Mouse (Mus musculus): Measurements from ENCODE around the gene H3f3b.
"Not testable (repeated sequence)": the region's sequence is repeated elsewhere in the genome, so short reads cannot be mapped to it uniquely, and the experiment has no call there.

Gene H3f3b

GRCm38 (mm10) chr11:116021328-116022220 lies 6.2 kb downstream of the H3f3b start:
- DNase-seq (ENCODE audit: low read depth, low spot score): peak; percentile 37

- peak; percentile 65 for DNase-seq (ENCODE audit: low read depth, low spot score)
Observed at GRCm38 (mm10) chr11:116020519-116020922, 7.2 kb downstream of the H3f3b start.

GRCm38 (mm10) chr11:116019976-116020411 lies 7.8 kb downstream of the H3f3b start:
- DNase-seq (ENCODE audit: low read depth, low spot score): peak; percentile 38

- DNase-seq (ENCODE audit: low read depth, low spot score): no peak
Observed at GRCm38 (mm10) chr11:116019360-116019791, 8.4 kb downstream of the H3f3b start.

GRCm38 (mm10) chr11:116018867-116019266 lies 8.9 kb downstream of the H3f3b start:
- DNase-seq (ENCODE audit: low read depth, low spot score): not testable (repeated sequence)

- DNase-seq (ENCODE audit: low read depth, low spot score): peak; percentile 92
Observed at GRCm38 (mm10) chr11:116018106-116018505, 9.7 kb downstream of the H3f3b start.

- DNase-seq (ENCODE audit: low read depth, low spot score): no peak
Observed at GRCm38 (mm10) chr11:116014821-116015220, 12.9 kb downstream of the H3f3b start.

GRCm38 (mm10) chr11:116012262-116012947 lies 15.4 kb downstream of the H3f3b start, which contains the start of gene Galk1:
Gene Galk1, minus strand, starts transcription at chr11:116012719.
- DNase-seq (ENCODE audit: low read depth, low spot score): peak; percentile 96

GRCm38 (mm10) chr11:116011529-116012261 lies 16.1 kb downstream of the H3f3b start:
- DNase-seq (ENCODE audit: low read depth, low spot score): peak; percentile 56

- no peak for DNase-seq (ENCODE audit: low read depth, low spot score)
Observed at GRCm38 (mm10) chr11:116010948-116011347, 16.8 kb downstream of the H3f3b start.

- no peak for DNase-seq (ENCODE audit: low read depth, low spot score)
Observed at GRCm38 (mm10) chr11:116010146-116010545, 17.6 kb downstream of the H3f3b start.

GRCm38 (mm10) chr11:116009661-116010060 lies 18.1 kb downstream of the H3f3b start:
- DNase-seq (ENCODE audit: low read depth, low spot score): no peak

GRCm38 (mm10) chr11:116008832-116009375 lies 18.9 kb downstream of the H3f3b start:
- no peak for DNase-seq (ENCODE audit: low read depth, low spot score)

- DNase-seq (ENCODE audit: low read depth, low spot score): no peak
Observed at GRCm38 (mm10) chr11:116008411-116008810, 19.4 kb downstream of the H3f3b start.

- no peak for DNase-seq (ENCODE audit: low read depth, low spot score)
Observed at GRCm38 (mm10) chr11:116007095-116007850, 20.5 kb downstream of the H3f3b start.

GRCm38 (mm10) chr11:116005701-116006419 lies 21.9 kb downstream of the H3f3b start:
- no peak for DNase-seq (ENCODE audit: low read depth, low spot score)

GRCm38 (mm10) chr11:116004840-116005700 lies 22.7 kb downstream of the H3f3b start:
- peak; percentile 72 for DNase-seq (ENCODE audit: low read depth, low spot score)

- DNase-seq (ENCODE audit: low read depth, low spot score): no peak
Observed at GRCm38 (mm10) chr11:116004186-116004823, 23.5 kb downstream of the H3f3b start.

- DNase-seq (ENCODE audit: low read depth, low spot score): peak; percentile 51
Observed at GRCm38 (mm10) chr11:116002894-116003293, 24.9 kb downstream of the H3f3b start.

Data from ES-CJ7 (cell line).